Mouse (Mus musculus) embryonic facial prominence, embryonic 13.5 days (tissue): ENCODE measurements around the gene Tmtc2. TPM values are rescaled to one million over a fixed set of nuclear protein-coding genes. Genes with fewer than 3 reads are reported as not detected.
A peak's percentile ranks its signal among the peaks of the same experiment; 100 is the strongest.

ENCODE experiments used
- ATAC-seq: fragments of 200-750 bp; cut with Nextera tagmentation; 2 replicates; pipeline ENCODE4 v1.8.0; 2017; ENCODE audit warnings: low read depth; ENCODE audit not compliant: insufficient number of reproducible peaks, insufficient read depth, low FRiP score, low TSS enrichment
- H3K27ac ChIP-seq: fragments of 300-500 bp; sonication (generic); 2 replicates; pipeline ENCODE4 v1.5.1; 2015; ENCODE audit warnings: moderate library complexity, mild to moderate bottlenecking, inconsistent platforms
- H3K27me3 ChIP-seq: fragments of 300-500 bp; sonication (generic); 2 replicates; pipeline ENCODE4 v1.6.1; 2015; ENCODE audit warnings: mild to moderate bottlenecking, inconsistent platforms
- H3K36me3 ChIP-seq: fragments of 300-500 bp; sonication (generic); 2 replicates; pipeline ENCODE4 v1.6.1; 2015; ENCODE audit warnings: mild to moderate bottlenecking, inconsistent platforms
- H3K4me1 ChIP-seq: fragments of 300-500 bp; sonication (generic); 2 replicates; pipeline ENCODE4 v1.6.1; 2015; ENCODE audit warnings: inconsistent platforms
- H3K4me2 ChIP-seq: fragments of 300-500 bp; sonication (generic); 2 replicates; pipeline ENCODE4 v1.6.1; 2015; ENCODE audit warnings: moderate library complexity, mild to moderate bottlenecking, inconsistent platforms
- H3K4me3 ChIP-seq: fragments of 300-500 bp; sonication (generic); 2 replicates; pipeline ENCODE4 v1.5.1; 2015; ENCODE audit warnings: mild to moderate bottlenecking, inconsistent platforms
- H3K9ac ChIP-seq: fragments of 300-500 bp; sonication (generic); 2 replicates; pipeline ENCODE4 v1.6.1; 2015; ENCODE audit warnings: mild to moderate bottlenecking, inconsistent platforms
- H3K9me3 ChIP-seq: fragments of 300-500 bp; sonication (generic); 2 replicates; pipeline ENCODE4 v1.6.1; 2016; ENCODE audit warnings: inconsistent platforms
- WGBS: fragments of 180-500 bp; shearing (Covaris S2); methylation state at CpG from one replicate; pipeline ENCODE4 v1.1.7; 2015; ENCODE audit warnings: mixed read lengths; 5-methylcytosine and 5-hydroxymethylcytosine counted together
- polyA plus RNA-seq: library from polyadenylated mRNA; unstranded; fragments of >200 nt; fragmentation: Nextera tagmentation; extraction: Ambion mirVana; gene quantifications from 2 replicates; pipeline ENCODE4 v1.2.1, GENCODE M21; 2015

Gene Tmtc2
- polyA plus RNA-seq, 1 experiment from 2014 or later: 17.0 TPM

- 18% methylated on average over 3 of the region's 3 CpGs for WGBS
- no peak overlapping the region for H3K9ac ChIP-seq
- H3K27me3 ChIP-seq: no peaks in the 10 kb centered on the region
- H3K36me3 ChIP-seq: no peaks in the 10 kb centered on the region
- H3K4me1 ChIP-seq: peaks cover 38% of the 10 kb centered on the region
- H3K9me3 ChIP-seq: no peaks in the 10 kb centered on the region
- ATAC-seq: no peak
- no peak overlapping the region for H3K27ac ChIP-seq
- H3K4me2 ChIP-seq: peak overlapping the region; percentile 27
- H3K4me3 ChIP-seq: no peak overlapping the region
Measured at GRCm38 (mm10) chr10:105430885-105431284, 143.4 kb downstream of the Tmtc2 start.

- Histone ChIP-seq H3K27me3 (no peaks in the 10 kb centered on the region), H3K36me3 (no peaks in the 10 kb centered on the region), H3K27ac (no peak overlapping the region), H3K9ac (no peak overlapping the region), H3K4me3 (no peak overlapping the region), H3K9me3 (no peaks in the 10 kb centered on the region), H3K4me1 (peaks cover 35% of the 10 kb centered on the region), H3K4me2 (peak overlapping the region; percentile 27)
- no peak for ATAC-seq
- WGBS: 20% methylated on average over 5 of the region's 5 CpGs
Measured at GRCm38 (mm10) chr10:105430232-105430631, 144.0 kb downstream of the Tmtc2 start.

- Histone ChIP-seq H3K4me2 (peak overlapping the region; percentile 11; the same call in 1 of the 2 replicates), H3K36me3 (no peaks in the 10 kb centered on the region), H3K4me1 (peaks cover 28% of the 10 kb centered on the region), H3K9ac (no peak overlapping the region), H3K27me3 (no peaks in the 10 kb centered on the region), H3K27ac (no peak overlapping the region), H3K9me3 (no peaks in the 10 kb centered on the region), H3K4me3 (no peak overlapping the region)
- 39% methylated on average over 5 of the region's 5 CpGs for WGBS
- ATAC-seq: no peak
Measured at GRCm38 (mm10) chr10:105428080-105428479, 146.2 kb downstream of the Tmtc2 start.

GRCm38 (mm10) chr10:105427625-105428024 is 146.6 kb downstream of the Tmtc2 start:
- Histone ChIP-seq H3K9ac (no peak overlapping the region), H3K4me2 (peak overlapping the region; percentile 51), H3K4me3 (peak overlapping the region; percentile 9; the same call in 1 of the 2 replicates), H3K9me3 (no peaks in the 10 kb centered on the region), H3K36me3 (no peaks in the 10 kb centered on the region), H3K4me1 (peaks cover 28% of the 10 kb centered on the region), H3K27me3 (no peaks in the 10 kb centered on the region), H3K27ac (peak overlapping the region; percentile 57)
- no peak for ATAC-seq
- WGBS: 28% methylated on average over 7 of the region's 7 CpGs

GRCm38 (mm10) chr10:105425052-105425451 is 149.2 kb downstream of the Tmtc2 start:
- no peaks in the 10 kb centered on the region for H3K9me3 ChIP-seq
- 0 out of 2 replicates have a peak, but pooled peaks cover 4% of the 10 kb centered on the region for H3K36me3 ChIP-seq
- H3K9ac ChIP-seq: no peak overlapping the region
- H3K4me2 ChIP-seq: no peak overlapping the region
- peaks cover 20% of the 10 kb centered on the region for H3K4me1 ChIP-seq
- no peak for ATAC-seq
- H3K27ac ChIP-seq: no peak overlapping the region
- 75% methylated on average over 1 of the region's 1 CpGs for WGBS
- H3K27me3 ChIP-seq: no peaks in the 10 kb centered on the region
- H3K4me3 ChIP-seq: no peak overlapping the region

GRCm38 (mm10) chr10:105423187-105423586 is 151.1 kb downstream of the Tmtc2 start:
- Histone ChIP-seq H3K4me1 (peaks cover 12% of the 10 kb centered on the region; the same call in 1 of the 2 replicates), H3K4me3 (no peak overlapping the region), H3K36me3 (0 out of 2 replicates have a peak, but pooled peaks cover 10% of the 10 kb centered on the region), H3K27ac (no peak overlapping the region), H3K4me2 (no peak overlapping the region), H3K9ac (no peak overlapping the region), H3K27me3 (no peaks in the 10 kb centered on the region), H3K9me3 (no peaks in the 10 kb centered on the region)
- ATAC-seq: no peak
- WGBS: 80% methylated on average over 3 of the region's 3 CpGs

- peaks cover 20% of the 10 kb centered on the region for H3K36me3 ChIP-seq
- no peak for ATAC-seq
- H3K4me3 ChIP-seq: no peak overlapping the region
- no peaks in the 10 kb centered on the region for H3K27me3 ChIP-seq
- H3K4me1 ChIP-seq: peaks cover 3% of the 10 kb centered on the region; the same call in 1 of the 2 replicates
- H3K9me3 ChIP-seq: no peaks in the 10 kb centered on the region
- H3K9ac ChIP-seq: no peak overlapping the region
- H3K27ac ChIP-seq: no peak overlapping the region
- no peak overlapping the region for H3K4me2 ChIP-seq
- whole genome bisulfite sequencing: 88% methylated on average over 15 of the region's 15 CpGs
Measured at GRCm38 (mm10) chr10:105417845-105418383, 156.3 kb downstream of the Tmtc2 start.

- H3K4me1 ChIP-seq: peaks cover 2% of the 10 kb centered on the region; the same call in 1 of the 2 replicates
- WGBS: 66% methylated on average over 4 of the region's 4 CpGs
- H3K36me3 ChIP-seq: peaks cover 24% of the 10 kb centered on the region
- no peak overlapping the region for H3K4me3 ChIP-seq
- H3K4me2 ChIP-seq: no peak overlapping the region
- H3K9ac ChIP-seq: no peak overlapping the region
- no peak overlapping the region for H3K27ac ChIP-seq
- ATAC-seq: no peak
- H3K27me3 ChIP-seq: no peaks in the 10 kb centered on the region
- H3K9me3 ChIP-seq: no peaks in the 10 kb centered on the region
Measured at GRCm38 (mm10) chr10:105416601-105417000, 157.7 kb downstream of the Tmtc2 start.

GRCm38 (mm10) chr10:105405856-105406527 is 168.3 kb downstream of the Tmtc2 start:
- Histone ChIP-seq H3K4me3 (no peak overlapping the region), H3K36me3 (0 out of 2 replicates have a peak, but pooled peaks cover 4% of the 10 kb centered on the region), H3K4me2 (no peak overlapping the region), H3K9ac (no peak overlapping the region), H3K4me1 (0 out of 2 replicates have a peak, but pooled peaks cover 11% of the 10 kb centered on the region), H3K27ac (no peak overlapping the region), H3K9me3 (no peaks in the 10 kb centered on the region), H3K27me3 (no peaks in the 10 kb centered on the region)
- ATAC-seq: no peak
- WGBS: 86% methylated on average over 4 of the region's 4 CpGs

GRCm38 (mm10) chr10:105403931-105404330 is 170.3 kb downstream of the Tmtc2 start:
- Histone ChIP-seq H3K36me3 (0 out of 2 replicates have a peak, but pooled peaks cover 6% of the 10 kb centered on the region), H3K27ac (no peak overlapping the region)
- 82% methylated on average over 3 of the region's 3 CpGs for WGBS

GRCm38 (mm10) chr10:105402481-105402779 is 171.8 kb downstream of the Tmtc2 start:
- H3K27me3 ChIP-seq: no peaks in the 10 kb centered on the region
- 0 out of 2 replicates have a peak, but pooled peaks cover 11% of the 10 kb centered on the region for H3K4me1 ChIP-seq
- no peak overlapping the region for H3K27ac ChIP-seq
- no peak overlapping the region for H3K9ac ChIP-seq
- H3K9me3 ChIP-seq: no peaks in the 10 kb centered on the region
- H3K4me3 ChIP-seq: no peak overlapping the region
- H3K4me2 ChIP-seq: no peak overlapping the region
- 0 out of 2 replicates have a peak, but pooled peaks cover 6% of the 10 kb centered on the region for H3K36me3 ChIP-seq
- ATAC-seq: no peak
- 72% methylated on average over 5 of the region's 5 CpGs for WGBS

More at GRCm38 (mm10) chr10:105403931-105404330, 170.3 kb downstream of the Tmtc2 start:
- Histone ChIP-seq H3K4me1 (0 out of 2 replicates have a peak, but pooled peaks cover 11% of the 10 kb centered on the region), H3K4me3 (no peak overlapping the region), H3K9ac (no peak overlapping the region), H3K4me2 (no peak overlapping the region), H3K9me3 (no peaks in the 10 kb centered on the region), H3K27me3 (no peaks in the 10 kb centered on the region)
- ATAC-seq: no peak
